Mouse (Mus musculus) heart, embryonic 12.5 days (tissue): ENCODE measurements at regions not wholly inside any gene's neighbourhood (a gene's known extent, or its start where the extent isn't known, plus 50 kb on each side); places are given as distances from the start of the nearest gene placed in this dataset.

ENCODE experiments used
- ATAC-seq: fragments of 200-750 bp; cut with Nextera tagmentation; 2 replicates; pipeline ENCODE4 v1.8.0; 2017; ENCODE audit warnings: moderate TSS enrichment, moderate library complexity; ENCODE audit not compliant: insufficient number of reproducible peaks, low FRiP score
- H3K27ac ChIP-seq: fragments of 300-500 bp; sonication (generic); 2 replicates; pipeline ENCODE4 v1.5.1; 2016; ENCODE audit warnings: mild to moderate bottlenecking, moderate library complexity; ENCODE audit not compliant: poor library complexity, severe bottlenecking
- H3K27me3 ChIP-seq: fragments of 300-500 bp; sonication (generic); replicated peaks from 2 replicates; pipeline ENCODE4 v1.6.1; 2016; ENCODE audit warnings: mild to moderate bottlenecking, moderate library complexity
- H3K36me3 ChIP-seq: fragments of 300-500 bp; sonication (generic); 2 replicates; pipeline ENCODE4 v1.6.1; 2016; ENCODE audit warnings: mild to moderate bottlenecking, moderate library complexity
- H3K4me1 ChIP-seq: fragments of 300-500 bp; sonication (generic); replicated peaks from 2 replicates; pipeline ENCODE4 v1.6.1; 2016; ENCODE audit warnings: mild to moderate bottlenecking
- H3K4me2 ChIP-seq: fragments of 300-500 bp; sonication (generic); 2 replicates; pipeline ENCODE4 v1.6.1; 2016; ENCODE audit warnings: mild to moderate bottlenecking, moderate library complexity
- H3K4me3 ChIP-seq: fragments of 300-500 bp; sonication (generic); 2 replicates; pipeline ENCODE4 v1.5.1; 2016; ENCODE audit warnings: mild to moderate bottlenecking
- H3K9ac ChIP-seq: fragments of 300-500 bp; sonication (generic); 2 replicates; pipeline ENCODE4 v1.6.1; 2016; ENCODE audit warnings: mild to moderate bottlenecking, moderate library complexity
- H3K9me3 ChIP-seq: fragments of 300-500 bp; sonication (generic); replicated peaks from 2 replicates; pipeline ENCODE4 v1.6.1; 2016; ENCODE audit warnings: mild to moderate bottlenecking, moderate library complexity
- WGBS: fragments of 180-500 bp; shearing (Covaris S2); methylation state at CpG from one replicate; pipeline ENCODE4 v1.1.7; 2016; 5-methylcytosine and 5-hydroxymethylcytosine counted together

DNA sequence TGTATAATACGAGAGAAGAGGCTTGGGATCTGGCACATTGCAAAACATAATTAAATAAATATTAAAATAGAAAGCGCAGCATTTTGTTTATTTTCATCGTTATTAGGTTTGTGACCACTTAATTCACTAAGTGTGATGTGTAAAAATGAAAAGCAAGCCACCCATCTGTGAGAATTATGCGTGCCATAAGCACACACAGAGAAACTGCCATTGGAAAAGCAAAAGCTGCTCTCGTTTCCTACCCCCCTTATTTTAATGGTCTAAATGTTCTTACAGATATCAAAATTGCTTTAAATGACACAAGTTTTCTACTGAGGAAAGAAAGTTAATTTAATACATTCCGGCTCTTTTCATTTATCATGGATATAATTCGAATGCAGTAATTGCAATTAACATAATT lies 2780.8 kb upstream of the Gm7489 start:
- WGBS = 81% methylated on average over 7 of the region's 7 CpGs
- H3K4me3 ChIP-seq = no peak overlapping the region
- H3K27ac ChIP-seq = no peak overlapping the region
- H3K9me3 ChIP-seq = no peaks in the 10 kb centered on the region
- no peaks in the 10 kb centered on the region for H3K36me3 ChIP-seq
- H3K27me3 ChIP-seq = no peaks in the 10 kb centered on the region
- no peak for ATAC-seq
- H3K4me1 ChIP-seq = no peaks in the 10 kb centered on the region
- H3K9ac ChIP-seq = no peak overlapping the region
- peak overlapping the region; percentile 24; the same call in 1 of the 2 replicates for H3K4me2 ChIP-seq

DNA sequence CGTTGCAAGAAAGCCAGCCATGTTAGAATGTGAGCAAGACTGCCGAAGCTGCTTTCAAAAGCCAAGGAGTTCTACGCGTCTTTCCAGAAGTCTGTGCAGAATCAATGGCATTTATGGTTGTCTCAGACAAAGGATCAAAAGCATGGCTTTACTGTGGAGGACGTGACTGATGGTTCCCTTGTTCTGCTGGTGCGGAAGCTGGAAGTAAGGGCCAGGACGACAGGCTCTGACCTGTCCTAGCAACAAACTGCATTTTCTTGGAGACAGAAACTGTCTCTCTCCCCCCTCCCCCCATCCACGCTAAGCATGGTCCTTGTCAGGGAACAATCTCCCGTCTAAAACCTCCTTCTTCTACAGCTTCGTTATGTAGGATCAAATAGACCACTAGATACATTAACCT lies 2780.3 kb upstream of the Gm7489 start:
- no peak for ATAC-seq

DNA sequence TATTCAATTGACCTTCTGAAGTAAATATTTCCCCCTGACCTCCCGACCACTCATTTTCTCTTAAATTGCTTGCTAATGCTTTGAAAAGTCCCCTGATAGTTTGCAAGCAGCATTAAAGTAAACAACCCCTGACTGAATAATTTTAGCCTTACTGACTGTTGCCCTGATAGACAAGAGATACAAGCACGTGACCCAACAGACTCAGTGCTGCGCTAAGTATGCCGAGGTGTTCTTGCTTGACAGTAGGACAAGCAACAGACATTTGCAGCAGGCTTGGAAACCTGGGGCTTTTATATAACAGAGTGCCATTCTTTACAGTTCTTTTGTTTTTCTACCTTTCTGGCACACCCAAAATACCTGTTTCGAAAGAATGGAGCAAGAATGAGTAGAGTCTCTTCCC lies 2779.9 kb upstream of the Gm7489 start:
- Histone ChIP-seq H3K36me3 (no peaks in the 10 kb centered on the region), H3K4me2 (peak overlapping the region; percentile 24; the same call in 1 of the 2 replicates), H3K9ac (no peak overlapping the region), H3K27ac (no peak overlapping the region), H3K9me3 (no peaks in the 10 kb centered on the region), H3K27me3 (no peaks in the 10 kb centered on the region), H3K4me3 (no peak overlapping the region), H3K4me1 (no peaks in the 10 kb centered on the region)
- no peak for ATAC-seq
- 54% methylated on average over 5 of the region's 5 CpGs for WGBS

More for the DNA sequence above, 2780.3 kb upstream of the Gm7489 start:
- Histone ChIP-seq H3K27ac (no peak overlapping the region), H3K9me3 (no peaks in the 10 kb centered on the region), H3K27me3 (no peaks in the 10 kb centered on the region), H3K9ac (no peak overlapping the region), H3K4me1 (no peaks in the 10 kb centered on the region), H3K36me3 (no peaks in the 10 kb centered on the region), H3K4me2 (peak overlapping the region; percentile 24), H3K4me3 (no peak overlapping the region)
- 41% methylated on average over 10 of the region's 10 CpGs for WGBS

DNA sequence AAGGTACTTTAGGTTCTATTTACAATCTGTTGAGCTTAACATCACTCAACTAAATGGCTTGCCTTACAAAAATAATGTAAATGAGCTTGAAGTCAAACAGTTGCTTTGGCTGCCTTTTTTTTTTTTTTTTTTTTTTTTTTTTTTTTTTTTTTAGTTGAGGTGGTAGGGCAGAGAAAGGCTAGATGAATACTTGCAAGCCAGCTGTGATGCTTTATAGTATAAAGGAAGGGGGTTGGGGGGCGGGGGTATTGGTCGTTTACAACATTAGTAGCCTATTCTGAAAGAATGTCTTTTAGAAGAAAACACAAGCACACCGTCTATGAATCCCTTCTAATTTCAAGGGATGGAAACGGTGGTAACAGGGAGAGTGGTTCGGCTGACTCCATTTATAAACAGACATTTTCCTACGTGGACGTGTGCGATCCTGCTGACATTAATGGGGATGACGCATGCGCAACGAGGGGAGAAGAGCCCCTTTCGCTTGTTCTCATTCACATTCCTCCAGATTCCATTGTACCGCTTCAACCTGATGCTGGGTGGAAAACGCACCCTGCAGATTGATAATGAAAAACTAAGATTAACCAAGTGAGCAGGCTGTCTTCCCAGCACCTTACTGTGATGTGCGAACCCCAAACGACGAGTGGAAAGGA lies 2779.2 kb upstream of the Gm7489 start:
- no peak overlapping the region for H3K27ac ChIP-seq
- H3K4me1 ChIP-seq = no peaks in the 10 kb centered on the region
- no peak overlapping the region for H3K4me3 ChIP-seq
- 71% methylated on average over 17 of the region's 17 CpGs for WGBS
- H3K36me3 ChIP-seq = no peaks in the 10 kb centered on the region
- H3K9ac ChIP-seq = no peak overlapping the region
- H3K9me3 ChIP-seq = no peaks in the 10 kb centered on the region
- H3K27me3 ChIP-seq = no peaks in the 10 kb centered on the region
- ATAC-seq = no peak
- H3K4me2 ChIP-seq = no peak overlapping the region

DNA sequence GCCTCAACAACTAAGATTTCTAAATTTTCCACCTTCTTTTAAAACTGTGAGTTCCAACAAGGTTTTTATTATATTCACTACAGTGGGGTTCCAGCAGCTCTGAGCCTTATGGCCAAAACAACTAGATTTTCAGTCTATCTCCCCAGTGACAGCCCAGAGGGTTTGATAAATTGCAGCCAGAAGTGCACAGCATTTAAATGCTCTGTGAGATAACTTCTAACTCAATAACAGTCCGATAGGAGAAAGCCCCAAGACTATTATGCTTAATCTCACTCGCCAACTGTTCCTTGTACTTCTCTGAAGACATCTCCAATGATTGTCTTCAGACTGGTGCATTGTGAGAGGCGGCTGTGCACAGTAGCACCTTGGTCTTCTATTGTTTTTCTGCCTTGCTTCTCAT lies 2774.5 kb upstream of the Gm7489 start:
- WGBS = 54% methylated on average over 3 of the region's 3 CpGs

DNA sequence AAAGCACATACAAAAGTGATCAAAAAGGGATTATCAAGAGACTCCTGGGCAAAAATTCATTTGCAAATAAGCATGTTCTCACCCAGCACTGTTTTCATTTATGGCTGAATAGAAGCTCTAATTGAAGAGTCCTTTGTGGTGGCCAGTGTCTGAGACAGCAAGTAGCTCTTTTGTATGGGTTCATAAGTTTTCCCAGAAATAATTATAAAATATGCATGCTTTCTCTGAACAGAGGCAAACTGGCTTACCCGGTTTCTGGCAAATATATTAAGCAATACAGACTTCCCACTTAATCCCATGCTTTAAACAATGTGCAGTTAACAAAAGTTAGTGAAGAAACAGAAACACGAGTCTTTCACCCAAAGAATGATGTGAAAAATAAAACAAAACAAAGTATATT lies 2758.8 kb upstream of the Gm7489 start:
- WGBS = 71% methylated on average over 2 of the region's 2 CpGs
- H3K9ac ChIP-seq = no peak overlapping the region
- ATAC-seq = no peak

More for the DNA sequence above, 2774.5 kb upstream of the Gm7489 start:
- Histone ChIP-seq H3K27ac (no peak overlapping the region), H3K9me3 (no peaks in the 10 kb centered on the region), H3K27me3 (no peaks in the 10 kb centered on the region), H3K9ac (no peak overlapping the region), H3K4me3 (no peak overlapping the region), H3K36me3 (no peaks in the 10 kb centered on the region), H3K4me1 (no peaks in the 10 kb centered on the region), H3K4me2 (no peak overlapping the region)
- ATAC-seq = no peak

DNA sequence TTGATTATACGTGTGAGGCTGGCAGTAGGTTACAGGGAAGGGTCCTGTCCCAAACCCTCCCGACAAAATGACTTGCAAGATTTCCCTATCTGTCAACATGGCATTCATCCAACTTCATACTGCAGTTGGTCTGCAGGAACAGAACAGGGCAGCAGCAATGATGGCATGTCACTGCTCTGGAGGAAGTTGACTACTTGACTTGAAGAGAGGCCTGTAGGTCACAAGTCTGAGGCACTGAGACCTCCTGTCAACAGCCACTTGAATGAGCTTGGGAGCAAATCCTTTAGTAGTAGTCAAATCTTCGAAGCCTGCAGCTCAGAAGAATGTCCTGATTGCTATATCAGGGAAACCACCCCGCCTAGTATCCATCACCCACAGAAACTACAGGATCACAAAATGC lies 2753.7 kb upstream of the Gm7489 start:
- H3K27me3 ChIP-seq = peaks cover 35% of the 10 kb centered on the region
- no peak overlapping the region for H3K4me3 ChIP-seq
- 17% methylated on average over 4 of the region's 4 CpGs for WGBS
- no peak overlapping the region for H3K4me2 ChIP-seq
- peak; percentile 72; the same call in 1 of the 2 replicates for ATAC-seq
- H3K9me3 ChIP-seq = no peaks in the 10 kb centered on the region
- H3K4me1 ChIP-seq = peaks cover 5% of the 10 kb centered on the region; the same call in 1 of the 2 replicates
- no peak overlapping the region for H3K9ac ChIP-seq
- no peak overlapping the region for H3K27ac ChIP-seq
- H3K36me3 ChIP-seq = no peaks in the 10 kb centered on the region

More for the DNA sequence above, 2758.8 kb upstream of the Gm7489 start:
- Histone ChIP-seq H3K4me2 (no peak overlapping the region), H3K9me3 (no peaks in the 10 kb centered on the region), H3K4me3 (no peak overlapping the region), H3K27me3 (peaks cover 22% of the 10 kb centered on the region), H3K4me1 (peaks cover 2% of the 10 kb centered on the region; the same call in 1 of the 2 replicates), H3K36me3 (no peaks in the 10 kb centered on the region), H3K27ac (no peak overlapping the region)

DNA sequence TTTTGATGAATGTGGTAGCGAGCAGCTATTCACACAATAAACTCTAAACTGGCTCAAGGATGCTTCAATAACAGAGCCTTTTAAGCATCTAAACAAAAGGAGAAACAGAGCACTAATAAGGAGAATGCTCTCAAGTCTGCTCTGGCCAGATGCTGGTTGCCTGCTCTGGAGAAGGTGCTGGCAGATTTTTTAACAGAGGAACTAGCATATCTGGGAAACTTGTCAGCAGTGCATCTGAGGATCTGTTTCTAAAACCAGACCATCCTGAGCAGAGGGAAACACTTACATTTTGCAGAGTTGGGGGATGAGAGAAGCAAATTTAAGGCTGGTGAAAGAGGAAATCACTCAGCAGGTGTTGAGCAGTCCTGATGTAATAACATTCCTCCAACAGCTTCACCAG lies 2748.6 kb upstream of the Gm7489 start:
- Histone ChIP-seq H3K36me3 (no peaks in the 10 kb centered on the region), H3K27me3 (peaks cover 45% of the 10 kb centered on the region), H3K4me1 (peaks cover 1% of the 10 kb centered on the region; the same call in 1 of the 2 replicates), H3K4me3 (no peak overlapping the region), H3K4me2 (no peak overlapping the region), H3K9me3 (no peaks in the 10 kb centered on the region), H3K9ac (no peak overlapping the region), H3K27ac (no peak overlapping the region)
- 65% methylated on average over 1 of the region's 1 CpGs for WGBS
- ATAC-seq = no peak

DNA sequence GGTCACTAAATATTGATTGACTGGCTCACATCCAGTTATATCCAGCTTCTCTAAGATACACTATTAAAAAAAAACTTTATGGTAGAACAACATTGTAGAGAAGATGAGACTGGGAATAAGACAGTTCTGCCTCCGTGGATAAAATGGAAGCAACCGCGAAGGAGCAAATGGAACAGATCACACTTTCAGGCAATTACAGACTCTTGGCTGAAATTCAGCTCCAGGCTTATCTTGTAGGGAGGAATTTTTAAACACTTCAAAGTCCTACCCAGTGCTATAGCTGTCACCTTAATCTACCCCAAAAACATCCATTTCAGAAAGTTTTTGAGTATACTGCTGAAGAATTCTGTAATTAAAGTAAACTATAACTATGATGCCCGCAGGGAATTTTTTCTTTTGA lies 2745.2 kb upstream of the Gm7489 start:
- H3K9me3 ChIP-seq = no peaks in the 10 kb centered on the region
- 49% methylated on average over 4 of the region's 4 CpGs for WGBS
- H3K9ac ChIP-seq = no peak overlapping the region
- H3K4me1 ChIP-seq = no peaks in the 10 kb centered on the region
- peaks cover 49% of the 10 kb centered on the region for H3K27me3 ChIP-seq
- no peak overlapping the region for H3K4me2 ChIP-seq
- H3K36me3 ChIP-seq = no peaks in the 10 kb centered on the region
- H3K4me3 ChIP-seq = no peak overlapping the region
- no peak for ATAC-seq
- no peak overlapping the region for H3K27ac ChIP-seq

DNA sequence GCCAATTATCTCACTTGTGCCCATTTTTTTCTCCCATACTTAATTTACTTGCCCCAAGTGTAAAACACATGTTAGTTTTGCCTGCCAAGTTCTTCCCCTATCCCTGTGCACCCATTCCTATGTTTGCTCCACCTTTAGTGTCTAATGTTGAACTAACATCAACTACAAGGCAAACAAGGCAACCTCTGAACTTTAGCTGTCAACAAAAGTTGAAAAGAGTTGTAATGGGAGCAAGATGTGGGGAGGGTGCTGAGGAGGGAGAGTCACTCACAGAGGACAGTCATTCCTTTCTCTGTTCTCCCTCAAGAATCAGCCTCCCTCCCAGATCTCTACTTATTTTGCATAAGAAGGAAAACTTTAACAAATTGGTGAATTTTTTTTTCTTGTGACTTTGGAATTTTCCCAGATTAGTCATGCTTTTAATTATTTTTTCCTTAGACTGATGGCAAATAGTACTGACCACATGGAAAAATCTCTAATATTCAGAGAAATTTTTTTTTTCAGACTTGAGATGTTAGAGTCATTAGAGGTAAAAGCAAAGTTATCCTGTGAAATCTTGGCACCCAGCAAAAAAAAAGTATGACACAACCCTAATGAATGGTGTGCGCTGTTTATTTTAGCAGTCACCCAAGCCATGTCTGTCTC lies 2710.6 kb upstream of the Gm7489 start:
- Histone ChIP-seq H3K9me3 (no peaks in the 10 kb centered on the region), H3K27me3 (no peaks in the 10 kb centered on the region), H3K4me3 (no peak overlapping the region), H3K4me1 (no peaks in the 10 kb centered on the region), H3K9ac (no peak overlapping the region), H3K4me2 (no peak overlapping the region), H3K27ac (no peak overlapping the region), H3K36me3 (no peaks in the 10 kb centered on the region)
- 79% methylated on average over 1 of the region's 1 CpGs for WGBS
- ATAC-seq = no peak

DNA sequence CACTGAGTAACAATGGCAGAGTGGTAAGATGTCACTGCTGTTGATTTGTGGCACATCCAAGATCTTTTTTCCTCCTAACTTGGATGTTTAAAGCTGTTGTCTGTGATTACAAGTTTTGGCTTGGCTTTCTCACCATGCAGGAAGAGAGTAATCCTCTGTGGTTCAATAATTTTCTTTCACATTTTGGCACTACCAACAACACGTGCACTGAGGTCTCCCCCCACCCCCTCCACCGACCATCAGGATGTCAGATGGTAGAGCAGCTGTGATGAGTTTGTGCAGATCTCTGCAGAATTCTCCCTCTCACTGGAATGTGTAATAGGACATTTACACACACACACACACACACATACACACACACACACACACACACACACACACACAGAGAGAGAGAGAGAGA lies 2708.2 kb upstream of the Gm7489 start:
- Histone ChIP-seq H3K9ac (no peak overlapping the region), H3K27me3 (no peaks in the 10 kb centered on the region), H3K27ac (no peak overlapping the region), H3K36me3 (no peaks in the 10 kb centered on the region), H3K4me1 (no peaks in the 10 kb centered on the region), H3K4me2 (no peak overlapping the region), H3K4me3 (no peak overlapping the region), H3K9me3 (no peaks in the 10 kb centered on the region)
- ATAC-seq = no peak
- WGBS = 67% methylated on average over 2 of the region's 2 CpGs

DNA sequence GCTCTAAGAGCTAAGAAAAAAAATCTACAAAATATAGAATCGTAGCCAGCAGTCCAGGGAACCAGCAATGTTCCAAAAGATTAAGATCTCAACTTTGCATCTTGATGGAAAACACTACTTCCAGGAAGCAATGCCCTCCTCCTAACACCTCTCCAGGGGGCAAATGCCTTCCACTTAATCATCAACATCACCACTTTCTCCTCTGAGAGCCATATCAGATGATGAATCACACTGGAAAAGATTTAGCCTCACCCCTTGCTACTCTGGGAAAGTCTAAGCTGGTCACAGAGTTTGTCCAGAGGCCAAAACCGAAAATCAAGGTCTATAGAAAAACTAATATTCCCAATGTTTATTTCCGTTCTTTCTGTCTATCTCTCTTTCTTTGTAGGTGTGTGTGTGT lies 2695.6 kb upstream of the Gm7489 start:
- Histone ChIP-seq H3K36me3 (no peaks in the 10 kb centered on the region), H3K4me1 (no peaks in the 10 kb centered on the region), H3K4me3 (no peak overlapping the region), H3K27ac (no peak overlapping the region), H3K4me2 (no peak overlapping the region), H3K27me3 (no peaks in the 10 kb centered on the region), H3K9ac (no peak overlapping the region), H3K9me3 (no peaks in the 10 kb centered on the region)
- no peak for ATAC-seq
- WGBS = 75% methylated on average over 3 of the region's 3 CpGs
